Mouse (Mus musculus) cerebellum, adult 9-10 months (tissue): ENCODE results near the gene St7l.

Source experiments
- DNase-seq: peaks from one replicate; pipeline ENCODE4 v3.0.0; 2022

St7l gene

DNA sequence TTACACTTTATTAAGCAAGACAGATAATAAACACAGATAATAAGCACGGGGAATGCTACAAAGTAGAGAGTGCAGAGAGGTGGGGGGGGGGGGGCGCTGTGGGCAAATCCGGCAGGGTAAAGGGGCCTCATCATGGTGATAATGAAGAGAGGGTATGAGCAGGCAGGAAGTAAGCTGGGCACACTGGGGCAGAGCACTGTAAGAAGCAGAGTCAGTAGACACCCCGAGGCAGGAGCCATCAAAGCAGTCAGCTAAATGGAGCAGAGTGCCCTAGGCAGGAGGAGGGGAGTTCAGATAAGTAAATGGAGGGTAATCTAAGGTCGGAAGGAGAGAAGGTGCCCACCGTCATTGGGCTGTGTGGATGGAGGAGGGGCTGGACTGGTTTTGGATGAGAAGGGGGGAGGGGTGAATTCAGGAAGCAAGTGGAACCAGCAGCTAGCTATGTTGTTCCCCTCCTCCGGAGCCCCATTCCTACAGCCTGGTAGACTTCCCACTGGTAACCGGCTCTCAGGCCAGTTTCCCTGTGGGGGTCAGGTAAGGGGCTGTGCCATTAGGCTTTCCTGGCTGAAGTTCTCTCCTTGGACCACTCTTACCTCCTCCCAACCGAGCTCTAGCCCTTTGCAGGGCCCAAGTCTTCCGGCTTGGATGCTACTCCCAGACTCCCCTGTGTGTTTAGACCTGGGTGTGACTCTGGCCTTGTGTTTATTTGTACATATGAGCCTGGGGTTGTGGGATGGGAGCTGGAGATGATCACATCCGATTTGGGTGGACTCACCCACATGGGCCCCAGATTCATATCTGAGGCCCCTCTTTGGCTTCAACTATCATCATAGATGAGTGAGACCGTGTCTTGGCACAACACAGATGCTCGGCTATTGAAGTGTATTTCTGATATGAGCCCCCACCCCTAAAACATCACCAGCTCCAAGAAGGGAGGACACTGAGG is 99.8 kb downstream of the St7l start:
- DNase-seq, result no peak

DNA sequence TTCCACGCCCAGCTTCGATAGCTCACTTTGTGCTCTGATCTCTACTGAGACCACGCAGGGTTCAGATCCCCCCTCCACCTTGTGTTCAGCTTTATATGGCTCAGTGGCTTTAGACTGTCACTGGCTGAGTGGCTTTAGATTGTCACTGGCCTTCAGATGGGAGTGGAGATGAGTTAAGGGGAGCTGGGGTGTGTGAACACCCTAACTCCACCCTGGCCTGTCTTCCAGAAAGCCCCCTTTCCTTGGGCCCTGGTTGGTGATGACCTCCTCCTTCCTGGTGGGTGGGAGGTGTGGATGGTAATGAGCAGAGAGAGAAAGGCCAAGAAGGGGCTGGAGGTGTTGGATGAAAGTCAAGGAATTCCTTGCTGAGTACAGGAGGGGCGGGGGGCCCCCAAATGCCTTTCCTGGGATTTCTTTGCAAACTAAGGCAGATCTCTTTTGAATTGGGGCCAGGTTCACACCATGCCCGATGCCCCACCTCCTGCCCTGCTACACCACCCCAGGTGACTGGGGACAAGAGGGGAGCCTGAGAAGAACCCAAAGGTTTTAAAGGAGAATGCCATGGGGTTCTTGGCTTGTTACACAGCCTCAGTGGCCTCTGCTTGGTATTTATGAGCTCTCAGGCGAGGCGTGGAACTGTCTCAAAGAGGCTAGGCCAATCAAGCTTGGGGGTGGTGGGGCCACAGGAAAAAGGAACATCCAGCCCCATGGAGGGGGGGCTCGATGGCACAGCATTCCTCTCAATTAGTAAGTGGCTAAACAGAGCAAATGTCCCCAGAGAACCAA is 101.5 kb downstream of the St7l start:
- DNase-seq, result no peak

DNA sequence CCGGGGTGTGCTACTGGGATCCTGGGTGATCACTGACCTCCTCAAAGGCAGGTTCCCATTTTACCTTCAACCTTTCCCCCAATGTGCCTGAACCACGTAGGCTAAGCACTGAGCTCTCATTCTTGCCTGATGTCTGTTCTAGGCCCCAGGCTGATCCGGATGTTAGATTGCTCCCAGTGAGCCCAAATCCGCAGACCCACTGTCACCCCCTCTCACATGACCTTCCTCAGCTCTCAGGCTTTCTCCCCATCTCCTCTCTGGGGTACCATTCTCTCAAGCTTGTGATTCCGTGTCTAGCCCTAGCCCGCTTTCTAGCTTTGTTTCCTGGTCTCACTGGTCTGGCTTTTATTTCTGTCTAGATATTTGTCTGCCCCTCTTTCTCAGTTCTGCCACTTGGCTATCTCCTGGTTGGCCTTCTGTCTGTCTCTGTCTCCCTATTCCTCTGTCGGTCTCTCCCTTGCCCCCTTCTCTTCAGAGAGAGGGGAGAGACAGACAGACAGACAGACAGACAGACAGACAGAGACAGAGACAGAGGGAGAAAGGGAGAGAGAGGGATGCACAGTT is 102.3 kb downstream of the St7l start:
- no peak for DNase-seq

DNA sequence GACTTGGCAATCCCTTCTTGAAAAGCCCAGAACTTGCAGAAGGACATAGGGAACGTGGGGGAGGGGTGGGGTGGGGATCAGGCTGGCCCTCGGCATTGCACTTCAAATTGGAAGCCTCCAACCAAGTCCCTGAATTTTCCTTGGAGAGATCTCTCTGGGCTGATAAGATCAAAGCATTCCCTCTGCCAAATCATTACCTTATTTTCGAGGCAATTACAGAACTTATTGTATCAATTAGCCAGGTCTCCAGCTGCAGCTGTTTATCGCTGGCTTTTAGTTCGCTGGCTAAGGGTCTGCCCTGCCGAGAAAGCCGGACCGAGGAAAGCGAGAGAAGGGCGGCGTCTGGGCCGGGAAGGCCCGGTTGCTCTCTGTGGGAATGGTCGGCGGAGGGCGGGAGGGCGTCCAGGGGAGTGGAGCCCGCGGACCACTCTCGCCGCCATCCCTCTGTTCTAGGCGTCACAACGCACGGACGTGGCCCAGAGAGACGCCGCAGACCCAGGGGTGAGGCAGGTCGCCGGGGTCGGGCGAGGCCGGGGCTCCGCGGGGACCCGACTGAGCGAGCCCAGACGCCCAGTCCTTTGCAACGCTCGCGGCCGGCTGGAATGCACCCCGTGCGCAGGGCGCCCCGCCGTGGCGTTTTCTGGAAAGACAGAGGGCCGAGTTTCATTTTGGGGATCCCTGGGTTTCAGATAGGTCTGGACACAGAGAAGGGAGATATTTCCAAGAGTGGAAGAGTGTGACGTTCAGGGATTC is 103.9 kb downstream of the St7l start:
- DNase-seq, result peak; percentile 39
